Mouse (Mus musculus): ENCODE data around the gene Cox10. TPM values are rescaled to one million over a fixed set of nuclear protein-coding genes. Genes with fewer than 3 reads are reported as not detected.

Cox10 gene
- polyA plus RNA-seq, 1 experiment = 21.8 TPM

DNA sequence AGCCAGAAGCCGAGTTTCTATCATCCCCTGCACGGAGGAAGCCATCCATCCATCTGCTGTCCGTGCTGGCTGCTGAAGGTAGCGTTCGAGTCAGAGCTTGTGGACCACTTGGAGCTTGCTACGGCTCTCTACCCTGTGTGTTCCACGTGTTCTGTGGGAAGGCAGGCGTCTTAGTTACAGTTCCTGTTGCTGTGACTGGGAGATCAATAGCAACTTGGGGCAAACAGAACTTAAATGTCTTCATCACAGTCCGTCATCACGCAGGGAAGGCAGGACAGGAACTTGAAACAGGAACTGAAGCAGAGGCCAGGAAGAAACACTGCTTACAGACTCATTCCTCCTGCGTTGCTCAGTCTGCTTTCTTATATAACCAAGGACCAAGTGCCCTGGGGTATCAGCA is 130.9 kb downstream of the Cox10 start:
- Histone ChIP-seq H3K4me1 (ENCODE audit: control insufficient read depth, insufficient read depth, low read length) (no peaks in the 10 kb centered on the region), H3K27me3 (replicated peaks; ENCODE audit: control insufficient read depth, insufficient read depth, low read length) (no peaks in the 10 kb centered on the region), H3K36me3 (ENCODE audit: control insufficient read depth, insufficient read depth, low read length) (no peaks in the 10 kb centered on the region), H3K27ac (ENCODE audit: insufficient read depth, low read depth, low read length) (no peak overlapping the region), H3K4me3 (ENCODE audit: insufficient read depth, low read depth, low read length) (no peak overlapping the region)
- 90% methylated on average over 11 of the region's 11 CpGs for WGBS
- DNase-seq = no peak
- no peak for TF ChIP-seq CTCF (conservative IDR thresholded peaks at IDR 0.05; ENCODE audit: insufficient read depth, insufficient read length, low read depth, low read length)
- no peak for TF ChIP-seq POLR2A (IDR thresholded peaks at IDR 0.05; ENCODE audit: low read depth, low read length)

DNA sequence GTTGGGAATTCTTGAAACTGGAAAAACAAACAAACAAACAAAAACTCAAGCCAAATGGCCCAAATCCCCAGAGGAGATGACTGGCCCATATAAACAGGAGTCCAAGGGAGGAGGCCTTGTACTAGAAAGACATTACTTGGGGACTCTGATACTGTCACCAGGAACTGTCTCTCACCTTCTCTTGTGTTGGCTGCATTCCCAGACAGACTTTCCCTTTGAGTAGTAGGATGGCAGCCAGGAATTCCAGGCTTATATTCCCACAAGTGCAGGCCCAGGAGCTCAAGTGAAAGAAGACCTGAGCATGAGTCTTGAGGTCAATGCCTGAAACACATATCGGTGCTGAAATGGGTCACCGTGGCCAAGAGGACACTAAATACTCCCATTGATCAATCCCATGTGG is 132.2 kb downstream of the Cox10 start:
- no peaks in the 10 kb centered on the region for H3K4me1 ChIP-seq (ENCODE audit: control insufficient read depth, insufficient read depth, low read length)
- no peaks in the 10 kb centered on the region for H3K36me3 ChIP-seq (ENCODE audit: control insufficient read depth, insufficient read depth, low read length)
- H3K4me3 ChIP-seq (ENCODE audit: insufficient read depth, low read depth, low read length) = no peak overlapping the region
- peak; percentile 38 for DNase-seq
- H3K27ac ChIP-seq (ENCODE audit: insufficient read depth, low read depth, low read length) = no peak overlapping the region
- WGBS = 62% methylated on average over 2 of the region's 2 CpGs
- TF ChIP-seq POLR2A (IDR thresholded peaks at IDR 0.05; ENCODE audit: low read depth, low read length) (no peak), CTCF (conservative IDR thresholded peaks at IDR 0.05; ENCODE audit: insufficient read depth, insufficient read length, low read depth, low read length) (no peak)
- no peaks in the 10 kb centered on the region for H3K27me3 ChIP-seq (replicated peaks; ENCODE audit: control insufficient read depth, insufficient read depth, low read length)

DNA sequence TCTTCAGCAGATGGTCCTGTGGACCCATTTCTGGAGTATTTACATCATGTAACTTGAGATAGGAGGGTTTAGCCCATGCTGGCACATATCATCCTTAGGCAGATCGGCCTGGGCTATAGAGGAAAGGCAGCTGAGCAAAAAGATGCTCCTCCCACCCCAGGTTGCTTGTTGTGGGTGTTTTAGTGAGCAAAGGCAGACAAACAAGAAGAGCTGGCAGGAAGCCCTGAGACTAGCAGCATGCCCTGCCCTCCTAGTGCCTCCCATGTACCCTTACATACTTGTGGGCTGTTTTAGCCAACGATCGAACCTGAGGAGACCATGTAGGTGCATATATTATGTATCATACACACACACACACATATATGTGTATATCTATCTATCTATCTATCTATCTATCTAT is 135.3 kb downstream of the Cox10 start:
- no peaks in the 10 kb centered on the region for H3K36me3 ChIP-seq (ENCODE audit: control insufficient read depth, insufficient read depth, low read length)
- no peak overlapping the region for H3K27ac ChIP-seq (ENCODE audit: insufficient read depth, low read depth, low read length)
- 87% methylated on average over 3 of the region's 3 CpGs for WGBS
- no peak for DNase-seq
- H3K27me3 ChIP-seq (replicated peaks; ENCODE audit: control insufficient read depth, insufficient read depth, low read length) = no peaks in the 10 kb centered on the region
- no peak overlapping the region for H3K4me3 ChIP-seq (ENCODE audit: insufficient read depth, low read depth, low read length)
- TF ChIP-seq POLR2A (IDR thresholded peaks at IDR 0.05; ENCODE audit: low read depth, low read length) = no peak
- no peak for TF ChIP-seq CTCF (conservative IDR thresholded peaks at IDR 0.05; ENCODE audit: insufficient read depth, insufficient read length, low read depth, low read length)
- H3K4me1 ChIP-seq (ENCODE audit: control insufficient read depth, insufficient read depth, low read length) = no peaks in the 10 kb centered on the region

DNA sequence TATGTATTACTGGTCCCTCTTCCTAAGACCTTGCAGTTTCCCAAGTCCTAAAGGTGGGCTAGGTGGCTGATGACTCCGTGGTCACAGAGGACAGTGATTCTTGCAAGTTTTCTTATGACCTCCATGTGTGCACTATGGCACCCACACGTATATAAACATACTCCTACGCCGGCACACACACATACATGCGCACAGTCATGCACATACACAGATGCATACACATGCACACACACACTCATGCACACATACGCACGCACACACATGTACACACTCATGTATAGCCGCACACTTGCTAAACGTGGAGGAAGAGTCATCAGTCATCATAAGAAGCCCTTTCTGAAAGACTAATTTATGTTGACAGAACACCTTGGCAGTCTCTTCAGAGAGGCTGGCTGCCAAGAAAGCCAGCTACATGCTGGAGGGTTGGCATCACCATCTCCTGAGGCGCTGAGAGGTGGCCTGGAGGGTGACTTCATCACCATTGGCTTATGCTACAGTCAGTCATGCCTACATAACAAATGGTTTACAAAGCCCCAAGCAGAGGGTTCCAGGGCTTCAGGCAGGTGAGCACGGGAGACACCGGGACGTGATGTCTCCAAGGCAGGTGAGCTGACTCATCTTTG is 135.9 kb downstream of the Cox10 start:
- H3K4me1 ChIP-seq (ENCODE audit: control insufficient read depth, insufficient read depth, low read length) = no peaks in the 10 kb centered on the region
- no peak for TF ChIP-seq CTCF (conservative IDR thresholded peaks at IDR 0.05; ENCODE audit: insufficient read depth, insufficient read length, low read depth, low read length)
- no peak for TF ChIP-seq POLR2A (IDR thresholded peaks at IDR 0.05; ENCODE audit: low read depth, low read length)
- H3K36me3 ChIP-seq (ENCODE audit: control insufficient read depth, insufficient read depth, low read length) = no peaks in the 10 kb centered on the region
- H3K27me3 ChIP-seq (replicated peaks; ENCODE audit: control insufficient read depth, insufficient read depth, low read length) = no peaks in the 10 kb centered on the region
- DNase-seq = no peak
- H3K4me3 ChIP-seq (ENCODE audit: insufficient read depth, low read depth, low read length) = no peak overlapping the region
- H3K27ac ChIP-seq (ENCODE audit: insufficient read depth, low read depth, low read length) = no peak overlapping the region
- 94% methylated on average over 13 of the region's 13 CpGs for WGBS

DNA sequence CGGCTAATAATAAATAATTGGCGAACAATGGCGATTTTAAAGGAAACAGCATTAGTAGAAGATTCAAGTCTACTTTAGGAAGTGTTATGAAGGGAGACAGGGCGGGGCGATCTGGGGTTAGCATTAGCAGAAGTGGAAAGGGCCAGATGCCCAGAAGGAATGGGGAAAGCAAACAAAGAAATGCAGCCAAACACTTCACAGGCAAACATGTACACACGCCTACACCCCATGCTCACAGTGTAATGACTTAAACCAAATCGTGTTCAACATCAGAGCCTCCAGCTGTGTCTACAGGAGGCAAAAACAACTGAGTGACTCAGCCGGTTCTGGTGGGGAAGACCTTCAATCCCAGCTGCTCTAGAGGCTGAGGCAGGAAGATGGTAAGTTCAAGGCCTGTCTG is 137.1 kb downstream of the Cox10 start:
- DNase-seq = no peak
- Histone ChIP-seq H3K27ac (ENCODE audit: insufficient read depth, low read depth, low read length) (no peak overlapping the region), H3K27me3 (replicated peaks; ENCODE audit: control insufficient read depth, insufficient read depth, low read length) (no peaks in the 10 kb centered on the region), H3K4me1 (ENCODE audit: control insufficient read depth, insufficient read depth, low read length) (no peaks in the 10 kb centered on the region), H3K36me3 (ENCODE audit: control insufficient read depth, insufficient read depth, low read length) (no peaks in the 10 kb centered on the region), H3K4me3 (ENCODE audit: insufficient read depth, low read depth, low read length) (no peak overlapping the region)
- TF ChIP-seq CTCF (conservative IDR thresholded peaks at IDR 0.05; ENCODE audit: insufficient read depth, insufficient read length, low read depth, low read length) (no peak), POLR2A (IDR thresholded peaks at IDR 0.05; ENCODE audit: low read depth, low read length) (no peak)
- WGBS = 75% methylated on average over 8 of the region's 8 CpGs

DNA sequence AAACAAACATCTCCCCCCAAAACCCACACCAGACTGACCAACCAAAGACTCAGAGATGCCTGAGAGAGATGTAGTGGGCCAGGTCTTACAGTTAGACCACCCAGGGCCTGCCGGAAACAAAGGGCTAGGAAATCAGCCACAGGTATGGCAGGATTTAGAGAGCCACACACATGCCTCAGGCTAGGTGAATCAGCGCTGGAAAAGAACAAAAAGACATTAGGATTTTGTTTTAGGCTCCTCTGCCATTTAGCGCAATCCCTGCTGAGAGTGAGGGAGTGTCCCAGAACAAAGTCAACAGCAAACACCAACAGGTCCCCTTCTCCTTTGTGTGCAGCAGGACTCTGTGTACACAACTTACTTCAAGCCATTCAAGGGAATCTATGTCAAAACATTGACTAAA is 142.6 kb downstream of the Cox10 start:
- WGBS = 67% methylated on average over 3 of the region's 3 CpGs
- Histone ChIP-seq H3K27ac (ENCODE audit: insufficient read depth, low read depth, low read length) (no peak overlapping the region), H3K36me3 (ENCODE audit: control insufficient read depth, insufficient read depth, low read length) (no peaks in the 10 kb centered on the region), H3K4me3 (ENCODE audit: insufficient read depth, low read depth, low read length) (no peak overlapping the region), H3K4me1 (ENCODE audit: control insufficient read depth, insufficient read depth, low read length) (no peaks in the 10 kb centered on the region), H3K27me3 (replicated peaks; ENCODE audit: control insufficient read depth, insufficient read depth, low read length) (no peaks in the 10 kb centered on the region)
- TF ChIP-seq CTCF (conservative IDR thresholded peaks at IDR 0.05; ENCODE audit: insufficient read depth, insufficient read length, low read depth, low read length) (no peak), POLR2A (IDR thresholded peaks at IDR 0.05; ENCODE audit: low read depth, low read length) (no peak)
- DNase-seq = no peak

DNA sequence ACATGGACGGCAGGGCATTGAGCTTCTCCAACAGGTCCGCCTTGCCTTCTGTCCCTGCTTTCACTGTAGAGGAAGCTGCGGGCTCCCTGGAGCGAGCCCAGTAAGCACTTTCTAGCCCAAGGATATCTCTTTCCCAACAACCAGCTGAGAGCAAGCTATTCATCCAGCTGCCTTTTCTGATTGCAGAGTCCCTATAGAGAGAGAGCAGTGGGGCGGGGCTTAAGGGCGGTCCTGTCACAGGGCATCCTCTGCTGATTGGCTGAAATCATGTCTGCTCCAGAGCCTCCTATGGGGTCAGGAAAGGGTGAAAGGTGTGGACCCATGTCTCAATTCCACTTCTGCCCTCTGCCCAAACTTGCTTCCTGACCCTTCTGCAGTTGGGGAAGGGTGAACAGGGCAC is 152.4 kb downstream of the Cox10 start:
- 92% methylated on average over 6 of the region's 6 CpGs for WGBS
- H3K4me3 ChIP-seq (ENCODE audit: insufficient read depth, low read depth, low read length) = no peak overlapping the region
- no peaks in the 10 kb centered on the region for H3K4me1 ChIP-seq (ENCODE audit: control insufficient read depth, insufficient read depth, low read length)
- no peaks in the 10 kb centered on the region for H3K36me3 ChIP-seq (ENCODE audit: control insufficient read depth, insufficient read depth, low read length)
- 0 out of 2 replicates have a peak, but pooled peaks cover 2% of the 10 kb centered on the region for H3K27me3 ChIP-seq (replicated peaks; ENCODE audit: control insufficient read depth, insufficient read depth, low read length)
- DNase-seq = no peak
- no peak overlapping the region for H3K27ac ChIP-seq (ENCODE audit: insufficient read depth, low read depth, low read length)
- TF ChIP-seq CTCF (conservative IDR thresholded peaks at IDR 0.05; ENCODE audit: insufficient read depth, insufficient read length, low read depth, low read length) (no peak), POLR2A (IDR thresholded peaks at IDR 0.05; ENCODE audit: low read depth, low read length) (no peak)

Data from kidney, adult 2 months (tissue).